Mouse (Mus musculus) myocyte (in vitro differentiated cells): ENCODE measurements at regions not wholly inside any gene's neighbourhood (a gene's known extent, or its start where the extent isn't known, plus 50 kb on each side); places are given as distances from the start of the nearest gene placed in this dataset.

Source experiments
- H3K27me3 ChIP-seq: one replicate; pipeline ENCODE4 v1.6.1; 2011; ENCODE audit not compliant: control insufficient read depth, insufficient read depth, insufficient read length
- H3K36me3 ChIP-seq: one replicate; pipeline ENCODE4 v1.6.1; 2011; ENCODE audit not compliant: control insufficient read depth, insufficient read depth
- H3K4me2 ChIP-seq: one replicate; pipeline ENCODE4 v1.6.1; 2011; ENCODE audit warnings: low read depth, control low read depth
- H3K4me3 ChIP-seq: one replicate; pipeline ENCODE4 v1.5.1; 2011; ENCODE audit warnings: mild to moderate bottlenecking, control low read depth, moderate library complexity
- H3K79me2 ChIP-seq: one replicate; pipeline ENCODE4 v1.6.1; 2011; ENCODE audit not compliant: control insufficient read depth, insufficient read depth
- H3ac ChIP-seq: one replicate; pipeline ENCODE4 v1.6.1; 2011; ENCODE audit not compliant: control insufficient read depth, insufficient read length
- CEBPB ChIP-seq: IDR thresholded peaks from 2 replicates; pipeline ENCODE4 v1.6.1; 2011; ENCODE audit warnings: mild to moderate bottlenecking, moderate library complexity; ENCODE audit not compliant: poor library complexity, insufficient read depth, severe bottlenecking
- E2F4 ChIP-seq: IDR thresholded peaks from one replicate; pipeline ENCODE4 v1.6.1; 2011; ENCODE audit warnings: mild to moderate bottlenecking, control low read depth, moderate library complexity; ENCODE audit not compliant: insufficient read depth
- MAX ChIP-seq: IDR thresholded peaks from one replicate; pipeline ENCODE4 v1.6.1; 2011; ENCODE audit warnings: low read depth, mild to moderate bottlenecking, control low read depth
- MYOD1 ChIP-seq, 3 experiments: IDR thresholded peaks; one replicate each; pipeline ENCODE4 v1.6.1; 2011; ENCODE audit warnings: control low read depth in 2 of 3, low read depth in 2 of 3, mild to moderate bottlenecking in 2 of 3, moderate library complexity in 1 of 3; ENCODE audit not compliant: insufficient read length in 2 of 3, control insufficient read depth in 1 of 3
- MYOG ChIP-seq, 3 experiments: IDR thresholded peaks; one replicate each; pipeline ENCODE4 v1.6.1; 2011; ENCODE audit warnings: control low read depth in 2 of 3, low read depth in 2 of 3, mild to moderate bottlenecking in 2 of 3; ENCODE audit not compliant: insufficient read length in 2 of 3, control insufficient read depth in 1 of 3, insufficient read depth in 1 of 3
- POLR2A ChIP-seq: IDR thresholded peaks from one replicate; pipeline ENCODE4 v1.6.1; 2011; ENCODE audit warnings: low read depth, mild to moderate bottlenecking, control low read depth, moderate library complexity; ENCODE audit not compliant: insufficient read length
- POLR2AphosphoS2 ChIP-seq: IDR thresholded peaks from one replicate; pipeline ENCODE4 v1.6.1; 2011; ENCODE audit warnings: low read depth, control low read depth; ENCODE audit not compliant: insufficient read length
- REST ChIP-seq: IDR thresholded peaks from one replicate; pipeline ENCODE4 v1.6.1; 2011; ENCODE audit warnings: mild to moderate bottlenecking, control low read depth, moderate library complexity; ENCODE audit not compliant: insufficient read depth, insufficient read length
- SRF ChIP-seq: IDR thresholded peaks from one replicate; pipeline ENCODE4 v1.6.1; 2011; ENCODE audit warnings: low read depth; ENCODE audit not compliant: control insufficient read depth, insufficient read length
- TCF12 ChIP-seq: IDR thresholded peaks from one replicate; pipeline ENCODE4 v1.6.1; 2011; ENCODE audit warnings: mild to moderate bottlenecking, control low read depth; ENCODE audit not compliant: poor library complexity, insufficient read depth, severe bottlenecking
- TCF3 ChIP-seq: IDR thresholded peaks from one replicate; pipeline ENCODE4 v1.6.1; 2011; ENCODE audit warnings: low read depth, control low read depth; ENCODE audit not compliant: insufficient read length
- USF1 ChIP-seq: IDR thresholded peaks from one replicate; pipeline ENCODE4 v1.6.1; 2011; ENCODE audit warnings: low read depth, mild to moderate bottlenecking, control low read depth, moderate library complexity

- no peak overlapping the region for H3ac ChIP-seq
Measured at GRCm38 (mm10) chr4:32170460-32171192, 68.0 kb upstream of the Bach2 start.

GRCm38 (mm10) chr4:32171291-32171690 is 67.3 kb upstream of the Bach2 start:
- no peak overlapping the region for H3ac ChIP-seq
- H3K4me2 ChIP-seq, result no peak overlapping the region
- TF ChIP-seq REST (no peak), MAX (no peak), TCF3 (no peak), POLR2A (no peak), MYOD1 (IDR thresholded peaks at IDR 0.05; ENCODE audit: control insufficient read depth in 1 of 3, insufficient read length in 2 of 3, low read depth in 2 of 3) (no peak), TCF12 (no peak), MYOG (IDR thresholded peaks at IDR 0.05; ENCODE audit: control insufficient read depth in 1 of 3, insufficient read depth in 1 of 3, insufficient read length in 2 of 3, low read depth in 2 of 3) (no peak)
- no peaks in the 10 kb centered on the region for H3K27me3 ChIP-seq
- no peaks in the 10 kb centered on the region for H3K79me2 ChIP-seq
- no peak overlapping the region for H3K4me3 ChIP-seq
- H3K36me3 ChIP-seq, result no peaks in the 10 kb centered on the region

More at GRCm38 (mm10) chr4:32170460-32171192, 68.0 kb upstream of the Bach2 start:
- Histone ChIP-seq H3K79me2 (no peaks in the 10 kb centered on the region), H3K27me3 (no peaks in the 10 kb centered on the region), H3K4me2 (no peak overlapping the region), H3K36me3 (no peaks in the 10 kb centered on the region), H3K4me3 (no peak overlapping the region)
- TF ChIP-seq SRF, result no peak

- H3K36me3 ChIP-seq, result no peaks in the 10 kb centered on the region
- no peaks in the 10 kb centered on the region for H3K79me2 ChIP-seq
- H3ac ChIP-seq, result no peak overlapping the region
- TF ChIP-seq MYOD1 (IDR thresholded peaks at IDR 0.05; ENCODE audit: control insufficient read depth in 1 of 3, insufficient read length in 2 of 3, low read depth in 2 of 3) (no peak), USF1 (no peak), REST (no peak), MAX (no peak), POLR2AphosphoS2 (no peak), TCF12 (no peak)
- no peak overlapping the region for H3K4me2 ChIP-seq
- H3K4me3 ChIP-seq, result no peak overlapping the region
- no peaks in the 10 kb centered on the region for H3K27me3 ChIP-seq
Measured at GRCm38 (mm10) chr4:32172992-32173391, 65.6 kb upstream of the Bach2 start.

- no peak overlapping the region for H3ac ChIP-seq
- peak overlapping the region; percentile 40 for H3K4me2 ChIP-seq
- H3K79me2 ChIP-seq, result no peaks in the 10 kb centered on the region
- no peaks in the 10 kb centered on the region for H3K36me3 ChIP-seq
- H3K4me3 ChIP-seq, result no peak overlapping the region
- TF ChIP-seq MYOD1 (IDR thresholded peaks at IDR 0.05; ENCODE audit: control insufficient read depth in 1 of 3, insufficient read length in 2 of 3, low read depth in 2 of 3) (no peak), MAX (no peak), MYOG (IDR thresholded peaks at IDR 0.05; ENCODE audit: control insufficient read depth in 1 of 3, insufficient read depth in 1 of 3, insufficient read length in 2 of 3, low read depth in 2 of 3) (no peak), POLR2AphosphoS2 (no peak), REST (no peak), USF1 (no peak), POLR2A (no peak)
- H3K27me3 ChIP-seq, result no peaks in the 10 kb centered on the region
Measured at GRCm38 (mm10) chr4:32174771-32175170, 63.8 kb upstream of the Bach2 start.

GRCm38 (mm10) chr4:32175231-32175630 is 63.4 kb upstream of the Bach2 start:
- H3K4me2 ChIP-seq, result peak overlapping the region; percentile 40
- no peak overlapping the region for H3ac ChIP-seq
- no peaks in the 10 kb centered on the region for H3K79me2 ChIP-seq
- TF ChIP-seq REST (no peak), POLR2AphosphoS2 (no peak), TCF12 (no peak), MAX (no peak), TCF3 (no peak), CEBPB (no peak), MYOD1 (IDR thresholded peaks at IDR 0.05; ENCODE audit: control insufficient read depth in 1 of 3, insufficient read length in 2 of 3, low read depth in 2 of 3) (no peak), E2F4 (no peak), SRF (no peak), MYOG (IDR thresholded peaks at IDR 0.05; ENCODE audit: control insufficient read depth in 1 of 3, insufficient read depth in 1 of 3, insufficient read length in 2 of 3, low read depth in 2 of 3) (no peak), USF1 (no peak), POLR2A (no peak)
- no peak overlapping the region for H3K4me3 ChIP-seq
- H3K27me3 ChIP-seq, result no peaks in the 10 kb centered on the region
- no peaks in the 10 kb centered on the region for H3K36me3 ChIP-seq
